Mouse (Mus musculus) brain, embryonic 18.5 days (tissue): ENCODE results near the gene Psd4.

Experiments used
- DNase-seq: peaks from one replicate; pipeline ENCODE4 v3.0.0-alpha.2; 2012; ENCODE audit warnings: low read depth, low spot score

The Psd4 gene

GRCm38 (mm10) chr2:24367030-24367894, at the start of gene Psd4:
Gene Psd4, plus strand, starts transcription at chr2:24367580.
- no peak for DNase-seq

GRCm38 (mm10) chr2:24317919-24318598, 49.3 kb upstream of the Psd4 start:
- no peak for DNase-seq

GRCm38 (mm10) chr2:24335333-24335732, 32.0 kb upstream of the Psd4 start:
- no peak for DNase-seq

GRCm38 (mm10) chr2:24336545-24336944, 30.8 kb upstream of the Psd4 start, which contains the start of gene Il1rn:
Gene Il1rn, plus strand, starts transcription at chr2:24336853.
- no peak for DNase-seq

GRCm38 (mm10) chr2:24341395-24341885, 25.9 kb upstream of the Psd4 start:
- no peak for DNase-seq

- DNase-seq, result no peak
Measured at GRCm38 (mm10) chr2:24344619-24345018, 22.8 kb upstream of the Psd4 start.

GRCm38 (mm10) chr2:24345056-24345455, 22.3 kb upstream of the Psd4 start:
- no peak for DNase-seq

GRCm38 (mm10) chr2:24347926-24348325, 19.5 kb upstream of the Psd4 start:
- no peak for DNase-seq

GRCm38 (mm10) chr2:24351159-24351558, 16.2 kb upstream of the Psd4 start:
- no peak for DNase-seq

- DNase-seq, result no peak
Measured at GRCm38 (mm10) chr2:24353042-24353441, 14.3 kb upstream of the Psd4 start.

- no peak for DNase-seq
Measured at GRCm38 (mm10) chr2:24357642-24358041, 9.7 kb upstream of the Psd4 start.

GRCm38 (mm10) chr2:24359347-24359746, 8.0 kb upstream of the Psd4 start:
- no peak for DNase-seq

GRCm38 (mm10) chr2:24363818-24364217, 3.6 kb upstream of the Psd4 start:
- no peak for DNase-seq

GRCm38 (mm10) chr2:24366214-24366975, 985 bp upstream of the Psd4 start:
- no peak for DNase-seq

GRCm38 (mm10) chr2:24367895-24368261, 498 bp downstream of the Psd4 start:
- no peak for DNase-seq

GRCm38 (mm10) chr2:24378747-24379450, 11.5 kb downstream of the Psd4 start:
- DNase-seq, result no peak

- DNase-seq, result no peak
Measured at GRCm38 (mm10) chr2:24382456-24383230, 15.3 kb downstream of the Psd4 start.

GRCm38 (mm10) chr2:24383636-24384035, 16.3 kb downstream of the Psd4 start:
- no peak for DNase-seq

GRCm38 (mm10) chr2:24384393-24384792, 17.0 kb downstream of the Psd4 start:
- DNase-seq, result no peak

- DNase-seq, result no peak
Measured at GRCm38 (mm10) chr2:24385111-24385961, 18.0 kb downstream of the Psd4 start.
